Mouse (Mus musculus) ES-CJ7 (cell line): Measurements from ENCODE around the gene Eef1akmt1.

Experiments used
- DNase-seq: peaks from one replicate; pipeline ENCODE4 v3.0.0; 2011; ENCODE audit warnings: low read depth, low spot score

Eef1akmt1 gene

GRCm38 (mm10) chr14:57524671-57525387 lies 46.6 kb downstream of the Eef1akmt1 start, which contains the start of gene Il17d:
TSS of gene Il17d (plus strand) at chr14:57524777.
- no peak for DNase-seq

GRCm38 (mm10) chr14:57523762-57524161 lies 47.6 kb downstream of the Eef1akmt1 start:
- no peak for DNase-seq

- DNase-seq: no peak
Observed at GRCm38 (mm10) chr14:57517001-57517400, 54.4 kb downstream of the Eef1akmt1 start.

GRCm38 (mm10) chr14:57515156-57515762 lies 56.2 kb downstream of the Eef1akmt1 start:
- DNase-seq: no peak

GRCm38 (mm10) chr14:57509554-57509953 lies 61.9 kb downstream of the Eef1akmt1 start:
- no peak for DNase-seq

GRCm38 (mm10) chr14:57503729-57504128 lies 67.7 kb downstream of the Eef1akmt1 start:
- no peak for DNase-seq
